Mouse (Mus musculus) C2C12 (cell line): ENCODE results near the gene Maob.

Experiments
- CEBPB ChIP-seq: IDR thresholded peaks from one replicate; pipeline ENCODE4 v1.6.1; 2011; ENCODE audit warnings: low read depth, mild to moderate bottlenecking, control low read depth, moderate library complexity
- CTCF ChIP-seq: IDR thresholded peaks from one replicate; pipeline ENCODE4 v1.5.1; 2011; ENCODE audit not compliant: control insufficient read depth, insufficient read depth, insufficient read length
- MAX ChIP-seq: IDR thresholded peaks from one replicate; pipeline ENCODE4 v1.6.1; 2011; ENCODE audit warnings: mild to moderate bottlenecking, control low read depth
- MYOD1 ChIP-seq: IDR thresholded peaks from one replicate; pipeline ENCODE4 v1.6.1; 2011; ENCODE audit warnings: low read depth; ENCODE audit not compliant: control insufficient read depth, insufficient read length
- USF1 ChIP-seq: IDR thresholded peaks from one replicate; pipeline ENCODE4 v1.6.1; 2011; ENCODE audit warnings: low read depth, mild to moderate bottlenecking, control low read depth, moderate library complexity

DNA sequence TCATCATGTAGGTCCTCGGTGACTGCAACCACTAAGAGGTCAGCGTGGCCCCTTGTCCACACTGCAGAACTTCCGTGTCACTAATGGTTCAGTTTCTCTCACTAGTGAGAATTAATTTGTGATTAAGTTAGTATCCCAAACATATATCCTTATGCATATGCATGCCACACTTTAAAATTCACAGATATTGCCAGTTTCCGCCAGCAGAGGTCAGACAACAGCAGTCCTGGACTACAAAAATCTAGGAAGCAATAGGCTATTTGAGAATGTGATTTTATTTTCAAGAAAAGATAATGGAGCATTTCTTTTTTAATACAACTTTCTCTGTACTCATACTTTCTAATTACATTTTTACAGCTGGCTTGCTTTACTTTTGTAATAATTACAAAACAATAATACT lies 51.0 kb downstream of the Maob start:
- TF ChIP-seq MAX (no peak), CTCF (no peak), USF1 (no peak), CEBPB (no peak), MYOD1 (no peak)
